Mouse (Mus musculus) E14TG2a.4 (cell line): ENCODE measurements around the gene Podxl2.

ENCODE experiments used
- H3K27me3 ChIP-seq: 2 replicates; pipeline ENCODE4 v1.6.1; 2014; ENCODE audit warnings: low read length, control low read depth; ENCODE audit not compliant: insufficient read depth
- H3K36me3 ChIP-seq: 2 replicates; pipeline ENCODE4 v1.6.1; 2014; ENCODE audit warnings: low read length, control low read depth; ENCODE audit not compliant: insufficient read depth
- H3K4me1 ChIP-seq: replicated peaks from 2 replicates; pipeline ENCODE4 v1.6.1; 2014; ENCODE audit warnings: low read depth, low read length, control low read depth
- H3K4me3 ChIP-seq: replicated peaks from 2 replicates; pipeline ENCODE4 v1.5.1; 2014; ENCODE audit warnings: mild to moderate bottlenecking, low read length
- H3K9me3 ChIP-seq: 2 replicates; pipeline ENCODE4 v1.6.1; 2014; ENCODE audit warnings: low read length, control low read depth
- CTCF ChIP-seq: conservative IDR thresholded peaks from 2 replicates; pipeline ENCODE4 v1.5.1; 2014; ENCODE audit warnings: low read length
- NANOG ChIP-seq: IDR thresholded peaks from 2 replicates; pipeline ENCODE4 v1.6.1; 2014; ENCODE audit warnings: borderline replicate concordance, low read length, mixed read lengths
- POU5F1 ChIP-seq: IDR thresholded peaks from 2 replicates; pipeline ENCODE4 v1.6.1; 2014; ENCODE audit warnings: low read length, borderline replicate concordance

Podxl2 gene

GRCm38 (mm10) chr6:88906369-88907108, 31.7 kb upstream of the Podxl2 start:
- H3K36me3 ChIP-seq, result peaks cover 41% of the 10 kb centered on the region
- no peaks in the 10 kb centered on the region for H3K9me3 ChIP-seq
- H3K27me3 ChIP-seq, result no peaks in the 10 kb centered on the region
- peak; percentile 91 for TF ChIP-seq CTCF
- TF ChIP-seq POU5F1, result no peak
- H3K4me1 ChIP-seq, result peaks cover 61% of the 10 kb centered on the region
- peak overlapping the region; percentile 8 for H3K4me3 ChIP-seq

- TF ChIP-seq NANOG (no peak), POU5F1 (no peak)
- Histone ChIP-seq H3K36me3 (peaks cover 29% of the 10 kb centered on the region), H3K4me3 (no peak overlapping the region), H3K27me3 (no peaks in the 10 kb centered on the region), H3K9me3 (no peaks in the 10 kb centered on the region), H3K4me1 (peaks cover 60% of the 10 kb centered on the region)
These were observed 30.2 kb upstream of the Podxl2 start for GRCm38 (mm10) chr6:88905042-88905441.

GRCm38 (mm10) chr6:88904456-88904974, 29.7 kb upstream of the Podxl2 start:
- TF ChIP-seq POU5F1 (no peak), NANOG (no peak), CTCF (no peak)
- Histone ChIP-seq H3K36me3 (peaks cover 24% of the 10 kb centered on the region), H3K9me3 (no peaks in the 10 kb centered on the region), H3K4me1 (peaks cover 62% of the 10 kb centered on the region), H3K4me3 (no peak overlapping the region), H3K27me3 (no peaks in the 10 kb centered on the region)

- Histone ChIP-seq H3K36me3 (peaks cover 16% of the 10 kb centered on the region), H3K9me3 (no peaks in the 10 kb centered on the region), H3K4me1 (peaks cover 70% of the 10 kb centered on the region), H3K4me3 (peak overlapping the region; percentile 86; the same call in 1 of the 2 replicates), H3K27me3 (no peaks in the 10 kb centered on the region)
- TF ChIP-seq POU5F1 (no peak), NANOG (no peak), CTCF (no peak)
These were observed 28.9 kb upstream of the Podxl2 start for GRCm38 (mm10) chr6:88903708-88904107.

- Histone ChIP-seq H3K27me3 (no peaks in the 10 kb centered on the region), H3K9me3 (no peaks in the 10 kb centered on the region), H3K36me3 (peaks cover 6% of the 10 kb centered on the region), H3K4me1 (peaks cover 65% of the 10 kb centered on the region), H3K4me3 (peak within 1 kb of the TSS; percentile 86)
- TF ChIP-seq CTCF, result no peak
These were observed 27.3 kb upstream of the Podxl2 start, which contains the start of gene Tpra1 for GRCm38 (mm10) chr6:88901947-88902820. Gene Tpra1 (plus strand): TSS chr6:88902251.

- H3K36me3 ChIP-seq, result peaks cover 10% of the 10 kb centered on the region
- peaks cover 66% of the 10 kb centered on the region for H3K4me1 ChIP-seq
- peak overlapping the region; percentile 86 for H3K4me3 ChIP-seq
- H3K27me3 ChIP-seq, result no peaks in the 10 kb centered on the region
- TF ChIP-seq POU5F1 (no peak), CTCF (no peak), NANOG (no peak)
- no peaks in the 10 kb centered on the region for H3K9me3 ChIP-seq
These were observed 26.6 kb upstream of the Podxl2 start for GRCm38 (mm10) chr6:88901471-88901870.

- Histone ChIP-seq H3K4me1 (peaks cover 65% of the 10 kb centered on the region), H3K9me3 (no peaks in the 10 kb centered on the region), H3K36me3 (peaks cover 28% of the 10 kb centered on the region), H3K27me3 (no peaks in the 10 kb centered on the region), H3K4me3 (no peak overlapping the region)
- no peak for TF ChIP-seq NANOG
- TF ChIP-seq POU5F1, result no peak
- no peak for TF ChIP-seq CTCF
These were observed 24.8 kb upstream of the Podxl2 start for GRCm38 (mm10) chr6:88899628-88900027.

GRCm38 (mm10) chr6:88899086-88899485, 24.2 kb upstream of the Podxl2 start:
- Histone ChIP-seq H3K4me1 (peaks cover 69% of the 10 kb centered on the region), H3K27me3 (no peaks in the 10 kb centered on the region), H3K4me3 (no peak overlapping the region), H3K36me3 (peaks cover 33% of the 10 kb centered on the region), H3K9me3 (no peaks in the 10 kb centered on the region)
- TF ChIP-seq POU5F1, result no peak
- no peak for TF ChIP-seq CTCF
- no peak for TF ChIP-seq NANOG
